Mouse (Mus musculus) 416B (cell line): ENCODE results near the gene Samd7.

Experiments used
- DNase-seq: peaks from one replicate; pipeline ENCODE4 v3.0.0; 2011; ENCODE audit warnings: low read depth

The Samd7 gene

DNA sequence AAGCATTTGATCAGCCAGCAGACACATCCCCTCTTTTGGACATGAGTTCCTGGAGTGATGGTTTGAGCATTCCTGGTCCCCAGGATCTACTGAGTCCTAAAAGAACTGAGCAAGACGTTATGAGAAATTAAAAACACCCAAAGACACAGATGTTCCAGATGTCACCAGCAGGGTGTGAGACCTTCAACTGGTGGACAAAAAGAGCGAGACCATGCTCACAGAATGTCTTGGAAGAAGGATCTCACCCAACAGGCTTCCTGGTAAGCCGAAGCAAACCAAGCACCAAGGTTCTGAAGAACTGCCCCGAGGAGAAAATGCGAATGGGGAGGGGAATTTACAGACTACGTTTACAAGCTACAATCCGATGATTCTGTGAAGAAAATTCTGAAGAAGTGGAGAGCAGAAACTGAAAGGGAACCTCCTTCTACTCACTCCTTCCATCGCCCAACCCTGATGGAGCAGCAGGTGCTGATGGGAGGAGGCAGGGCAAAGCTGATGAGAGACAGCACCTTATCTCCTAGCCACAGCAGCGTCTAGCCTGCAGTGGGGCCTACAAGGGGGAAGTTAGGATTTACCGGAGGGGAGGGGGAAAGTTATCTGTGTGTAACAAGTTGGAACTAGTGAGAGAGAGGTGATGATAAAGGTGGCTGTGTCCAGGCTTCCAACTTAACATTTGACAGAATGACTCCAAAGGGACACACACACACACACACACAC is 19.4 kb downstream of the Samd7 start:
- DNase-seq = peak; percentile 75

DNA sequence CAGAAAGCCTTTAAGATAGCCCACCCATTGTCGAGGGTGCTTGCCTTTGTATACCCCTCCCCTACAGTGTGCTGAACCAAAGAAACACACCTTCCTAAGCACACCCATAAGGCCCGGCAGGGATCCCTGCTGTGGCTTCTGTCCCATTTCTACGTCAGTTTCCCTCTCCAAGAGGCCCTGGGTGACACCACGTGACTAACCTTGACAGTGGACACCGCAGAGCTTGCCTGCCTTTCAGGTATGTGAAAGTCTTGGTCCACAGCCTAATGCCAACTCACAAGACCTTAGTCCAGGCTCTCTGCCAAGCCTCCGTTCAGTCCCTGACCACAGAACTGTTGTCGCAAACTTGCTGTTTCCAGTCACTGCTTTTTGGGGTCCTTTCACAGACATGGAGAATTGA is 20.1 kb downstream of the Samd7 start:
- peak; percentile 78 for DNase-seq

DNA sequence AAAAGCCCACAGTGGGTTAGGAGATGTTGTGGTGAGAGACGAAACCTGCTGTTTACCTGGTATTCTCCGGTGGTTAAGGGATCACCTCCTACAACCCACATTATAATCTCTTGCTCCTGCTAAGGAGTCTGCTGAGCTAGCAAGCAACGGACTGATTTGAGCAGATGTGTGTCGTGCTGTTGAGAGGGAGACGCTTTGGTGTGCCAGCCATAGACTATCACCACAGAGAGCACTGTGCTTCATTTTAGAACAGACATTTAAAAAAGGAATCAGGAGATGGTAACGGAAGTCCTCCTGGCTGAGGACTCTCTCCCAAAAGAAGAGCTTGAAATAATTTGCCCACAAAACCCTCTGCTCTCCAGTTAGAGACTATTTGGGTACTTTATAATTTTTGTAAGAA is 21.2 kb downstream of the Samd7 start:
- no peak for DNase-seq

DNA sequence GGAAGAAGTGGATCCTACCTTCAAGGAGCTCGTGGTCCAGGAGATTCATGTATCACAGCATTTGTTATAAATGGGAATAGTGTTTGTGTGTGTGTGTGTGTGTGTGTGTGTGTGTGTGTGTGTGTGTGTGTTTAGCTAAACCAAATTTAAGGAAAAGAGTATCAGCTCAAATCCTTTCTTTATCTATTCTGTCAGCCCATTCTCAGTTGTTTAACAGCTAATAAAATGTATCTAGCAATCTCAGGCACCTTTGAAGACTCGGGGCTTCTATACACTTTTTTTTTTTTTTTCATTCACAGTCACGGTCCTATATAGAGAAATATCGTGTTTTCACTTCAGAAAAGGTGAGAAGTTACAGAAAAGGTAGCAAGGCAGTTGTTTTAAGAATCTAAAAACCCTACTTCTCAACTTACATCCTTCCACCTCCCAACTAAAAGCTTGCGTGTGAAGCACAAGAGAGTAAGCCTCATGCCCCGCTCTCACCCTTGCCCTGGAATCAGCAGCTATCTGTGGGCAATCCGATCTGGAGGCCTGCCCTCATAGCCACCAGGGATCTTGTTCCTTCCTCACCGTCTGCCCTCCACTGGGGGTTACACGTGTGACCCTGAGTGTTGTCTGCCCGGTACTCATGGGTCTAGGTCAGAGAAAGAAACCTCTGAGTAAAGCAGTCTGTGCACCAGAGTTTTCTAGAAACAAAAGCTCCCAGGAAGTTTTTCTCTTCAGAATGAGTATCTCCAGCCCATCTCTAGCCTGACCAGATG is 23.8 kb downstream of the Samd7 start:
- no peak for DNase-seq

DNA sequence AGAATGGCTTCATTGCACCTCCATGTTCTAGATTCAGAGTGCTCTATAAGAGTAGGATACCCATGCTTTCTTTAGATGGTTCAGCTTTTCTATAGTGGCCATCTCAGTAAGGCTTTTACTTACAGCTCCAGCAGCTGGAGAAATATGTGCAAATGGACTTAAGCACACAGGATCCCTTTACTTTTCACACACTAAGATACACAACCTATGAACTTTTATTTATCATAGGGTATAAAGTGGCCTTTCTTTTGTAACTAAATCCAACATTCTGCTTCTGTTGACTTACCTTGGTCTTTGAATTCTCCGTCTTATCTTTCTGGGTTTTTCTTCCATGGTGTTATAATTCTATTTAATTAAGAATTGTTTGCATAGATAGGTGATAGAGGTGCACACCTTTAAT is 25.5 kb downstream of the Samd7 start:
- DNase-seq = no peak

DNA sequence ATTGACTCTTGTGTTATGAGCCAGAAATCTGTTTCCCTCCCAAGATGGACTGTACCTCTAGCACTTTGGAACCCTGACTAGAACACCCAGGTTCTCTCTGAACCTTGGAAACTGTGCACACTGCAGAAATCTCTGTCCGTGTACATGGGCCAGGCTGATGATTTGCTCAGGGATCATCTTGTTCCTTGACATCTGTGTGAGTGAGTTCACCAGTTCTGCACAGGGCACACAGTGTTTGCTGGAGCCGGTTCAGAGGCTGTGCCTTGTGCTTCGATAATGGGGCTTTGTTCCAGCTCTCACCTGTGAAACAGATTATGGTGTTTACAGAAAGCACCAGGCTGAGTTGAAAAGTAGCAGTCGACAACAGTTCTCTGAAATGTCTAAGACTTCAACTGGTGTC is 26.5 kb downstream of the Samd7 start:
- no peak for DNase-seq

DNA sequence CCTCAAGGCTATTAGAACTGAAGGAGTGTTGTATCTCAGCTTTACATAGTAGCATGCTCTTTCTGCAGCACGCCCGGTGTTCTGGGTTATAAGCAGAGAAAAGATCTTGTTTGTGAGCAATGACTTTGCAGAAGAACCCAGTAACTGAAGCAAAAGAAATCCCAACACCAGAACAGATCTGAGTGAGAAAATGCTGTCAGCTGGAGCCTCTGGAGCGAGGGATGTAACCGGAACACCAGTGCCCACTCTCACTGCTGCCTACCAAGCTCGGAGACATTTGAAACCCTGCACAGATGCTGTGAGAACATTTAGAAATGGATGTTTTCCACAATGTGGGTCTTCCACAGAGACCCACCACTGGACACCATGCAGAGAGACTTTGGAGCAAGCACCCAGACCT is 28.6 kb downstream of the Samd7 start:
- DNase-seq = no peak

DNA sequence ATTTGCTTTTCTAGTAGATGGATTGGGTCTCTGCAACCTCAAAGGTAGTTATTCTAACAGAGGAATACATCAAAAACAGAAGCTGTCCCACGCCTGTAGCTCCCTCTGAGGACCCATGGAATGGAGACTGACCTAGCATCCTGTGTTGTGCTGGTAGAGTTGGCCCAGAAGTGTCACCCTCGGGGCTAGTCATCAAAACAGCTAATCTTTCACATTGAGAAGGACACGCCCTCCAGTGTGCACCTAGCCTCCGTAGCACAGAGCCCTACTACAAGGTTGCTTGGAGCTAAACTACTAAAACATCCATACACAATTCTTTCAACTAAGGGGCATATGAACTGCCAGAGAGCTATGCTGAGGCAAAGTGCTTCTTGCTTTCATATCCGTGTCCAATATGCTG is 31.9 kb downstream of the Samd7 start:
- DNase-seq = no peak

DNA sequence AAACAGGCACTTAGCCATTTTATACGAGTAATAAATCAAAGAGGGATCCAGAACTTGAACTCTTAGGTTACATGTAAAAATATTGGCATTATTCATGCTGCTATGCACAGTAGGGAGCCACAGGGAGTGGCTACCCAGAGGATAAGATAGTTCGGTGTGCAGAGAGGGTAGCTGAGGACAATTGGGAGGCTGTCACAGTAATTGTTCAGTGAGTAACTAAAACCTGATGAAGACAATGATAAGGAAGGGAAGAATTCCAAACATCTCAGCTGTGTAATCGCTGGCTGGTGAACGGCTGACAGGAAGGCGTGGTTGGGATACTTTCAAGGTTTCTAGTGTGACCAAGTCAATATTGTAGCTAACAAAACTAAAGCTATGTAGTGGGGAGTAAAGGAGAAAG is 42.4 kb downstream of the Samd7 start:
- no peak for DNase-seq

DNA sequence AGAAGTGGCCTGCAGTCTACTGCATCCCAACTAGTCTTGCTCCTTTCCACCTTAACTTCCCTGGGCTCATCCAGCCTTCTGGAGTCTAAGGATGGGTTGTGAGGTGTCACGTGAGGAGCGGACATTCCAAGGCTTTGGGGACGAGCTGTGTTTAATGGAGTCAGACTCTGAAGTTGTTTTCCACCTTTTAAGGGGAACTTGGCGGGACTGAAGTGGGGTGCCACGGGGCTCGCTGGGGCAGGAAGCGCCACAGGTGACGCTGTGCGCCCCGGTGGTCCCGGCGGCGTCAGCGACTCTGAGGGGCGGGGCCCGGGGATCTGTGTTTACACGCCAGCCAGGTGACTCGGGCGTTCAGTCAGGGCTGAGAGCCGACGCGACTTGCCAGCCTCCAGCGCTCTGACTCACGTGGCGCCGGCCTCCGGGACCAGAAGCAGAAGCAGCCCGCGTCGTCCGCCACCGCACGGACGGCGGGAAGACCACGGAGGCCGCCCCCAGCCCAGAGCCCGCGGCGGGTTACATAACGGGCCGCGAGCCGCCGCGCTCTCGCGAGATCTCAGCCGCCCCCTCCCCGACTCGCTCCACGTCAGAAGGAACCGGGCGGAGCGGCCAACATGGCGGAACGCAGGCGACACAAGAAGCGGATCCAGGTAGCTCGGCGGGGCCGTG is 46.8 kb downstream of the Samd7 start, which contains the start of gene Sec62:
TSS of gene Sec62 (plus strand) at position 139 of the 666 bp plus-strand sequence.
- DNase-seq = peak; percentile 87

DNA sequence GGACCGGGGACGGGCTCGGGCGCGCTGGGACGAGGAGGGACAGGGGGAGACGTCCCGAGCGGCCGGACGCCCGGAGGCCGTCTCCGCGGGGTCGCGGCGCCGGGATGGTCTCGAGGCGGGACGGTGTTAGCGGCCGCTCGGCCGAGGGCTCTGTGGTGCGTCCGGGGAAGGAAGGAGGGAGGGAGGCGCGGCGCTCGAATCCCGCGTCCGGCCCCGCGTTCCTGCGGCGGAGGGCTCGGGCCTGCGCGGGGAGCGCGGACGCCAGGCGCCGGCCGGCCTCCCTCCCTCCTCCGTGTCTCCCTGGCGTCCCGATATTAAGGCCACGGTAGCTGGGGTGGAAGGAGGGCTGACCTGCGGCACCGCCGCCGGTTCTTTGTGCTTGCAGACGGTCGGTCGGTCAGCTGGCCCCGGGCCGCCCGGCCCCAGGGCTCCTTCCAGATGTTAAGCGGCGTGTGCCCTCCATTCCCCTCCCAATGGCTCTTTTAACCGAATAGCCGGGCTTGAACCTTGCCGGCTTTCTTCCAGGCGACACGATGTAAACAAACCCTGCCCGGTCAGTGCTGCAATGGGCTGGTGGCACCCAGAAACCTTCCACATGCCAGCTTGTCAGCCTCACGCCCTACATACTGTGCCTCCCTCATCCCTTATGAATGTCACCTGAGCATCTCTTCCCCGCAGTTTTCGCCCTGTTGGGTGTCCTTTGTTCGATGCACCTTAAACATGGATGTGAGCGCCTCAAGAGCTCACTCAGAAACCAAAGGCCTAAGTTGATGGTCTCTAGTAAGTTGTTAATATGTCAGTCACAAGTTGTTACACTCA is 47.5 kb downstream of the Samd7 start:
- peak; percentile 45 for DNase-seq

DNA sequence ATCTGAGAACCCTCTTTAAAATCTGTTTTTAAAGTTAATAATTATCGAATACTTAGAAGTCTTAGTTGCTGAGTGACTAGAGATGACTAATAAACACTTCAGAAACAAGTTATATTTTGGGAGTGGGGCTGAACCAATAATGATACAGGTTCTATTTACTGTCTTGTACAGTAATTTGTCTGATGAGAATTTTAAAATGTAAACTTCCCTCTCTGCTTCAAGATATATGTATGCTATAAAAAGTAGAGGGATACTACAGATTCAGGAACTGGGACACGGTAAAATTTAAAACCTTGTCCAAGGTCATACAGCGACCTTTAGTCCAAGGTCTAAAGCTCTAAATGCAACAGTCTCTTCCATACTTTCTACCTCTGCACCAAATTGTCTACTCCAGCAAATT is 56.1 kb downstream of the Samd7 start:
- no peak for DNase-seq

DNA sequence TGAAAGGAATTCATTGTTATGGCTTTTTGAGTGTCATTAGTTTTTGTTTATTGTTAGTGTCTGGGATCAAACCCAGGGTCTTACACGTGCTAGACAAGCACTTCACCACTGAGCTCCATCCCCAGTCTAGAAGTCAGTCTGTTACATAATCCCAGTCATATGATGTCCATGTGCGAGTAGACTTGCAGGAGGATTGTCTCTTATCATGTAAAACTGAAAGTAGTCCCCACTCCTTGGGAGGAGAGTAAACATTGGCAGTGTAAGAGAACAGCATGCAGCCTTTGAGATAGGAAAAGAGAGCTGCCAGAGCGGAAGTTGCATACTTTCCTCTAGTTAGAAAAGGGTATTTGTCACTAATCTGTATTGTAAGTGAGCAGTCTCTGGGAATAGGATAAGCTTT is 66.8 kb downstream of the Samd7 start:
- DNase-seq = no peak
